Mouse (Mus musculus) adrenal gland, postnatal 25 days (tissue): Measurements from ENCODE around the gene Phactr2. TPM values are rescaled to one million over a fixed set of nuclear protein-coding genes. Genes with fewer than 3 reads are reported as not detected.

Experiments
- DNase-seq: peaks from one replicate; pipeline ENCODE4 v3.0.0; 2021; ENCODE audit warnings: mixed read lengths
- total RNA-seq: library from RNA; stranded (reverse); gene quantifications from 2 replicates; pipeline ENCODE4 v1.2.3, GENCODE M21; 2021

The Phactr2 gene
- total RNA-seq, 1 experiment from 2014 or later = 30.6 TPM

DNA sequence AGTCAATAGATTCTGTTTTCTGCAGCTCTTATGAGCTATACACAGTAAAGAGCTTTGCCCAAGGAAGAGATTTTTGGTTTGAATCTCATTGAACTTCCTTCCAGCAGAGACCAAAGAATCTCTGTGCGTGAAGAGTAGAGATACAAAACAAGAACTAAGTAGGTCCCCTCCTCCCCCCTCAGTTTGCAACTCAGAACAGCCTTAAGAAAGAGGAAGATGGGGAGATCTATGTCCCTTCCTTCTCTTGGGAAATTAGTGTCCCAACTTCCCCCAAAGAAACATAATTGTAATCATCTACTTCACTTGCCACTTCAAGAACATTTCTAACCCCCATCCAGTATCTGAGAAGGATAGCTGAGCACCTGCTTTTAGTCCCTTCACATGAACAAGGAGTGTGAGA is 200.5 kb downstream of the Phactr2 start:
- no peak for DNase-seq

GRCm38 (mm10) chr10:13271716-13272115 is 202.5 kb downstream of the Phactr2 start:
- DNase-seq = no peak

DNA sequence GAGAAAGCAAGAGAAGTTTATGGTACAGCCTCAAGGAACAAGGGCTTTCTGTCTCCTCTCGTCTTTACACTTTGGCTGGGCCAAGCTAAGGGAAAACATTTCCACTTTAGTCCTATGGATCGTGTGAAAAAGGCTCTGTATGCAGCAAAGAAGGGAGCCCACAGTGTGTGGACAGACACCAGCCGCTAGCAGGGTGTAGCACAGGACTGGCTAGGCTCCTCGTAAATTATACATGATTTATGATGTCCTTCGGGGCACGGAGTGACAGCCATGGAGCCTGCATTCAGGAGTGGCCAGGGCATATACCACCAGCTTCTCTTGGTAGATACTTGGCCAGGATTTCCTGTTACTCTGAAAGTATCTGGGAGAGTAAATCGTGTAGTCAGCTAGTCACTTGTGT is 203.1 kb downstream of the Phactr2 start:
- DNase-seq = no peak

GRCm38 (mm10) chr10:13270270-13270669 is 203.9 kb downstream of the Phactr2 start:
- no peak for DNase-seq

DNA sequence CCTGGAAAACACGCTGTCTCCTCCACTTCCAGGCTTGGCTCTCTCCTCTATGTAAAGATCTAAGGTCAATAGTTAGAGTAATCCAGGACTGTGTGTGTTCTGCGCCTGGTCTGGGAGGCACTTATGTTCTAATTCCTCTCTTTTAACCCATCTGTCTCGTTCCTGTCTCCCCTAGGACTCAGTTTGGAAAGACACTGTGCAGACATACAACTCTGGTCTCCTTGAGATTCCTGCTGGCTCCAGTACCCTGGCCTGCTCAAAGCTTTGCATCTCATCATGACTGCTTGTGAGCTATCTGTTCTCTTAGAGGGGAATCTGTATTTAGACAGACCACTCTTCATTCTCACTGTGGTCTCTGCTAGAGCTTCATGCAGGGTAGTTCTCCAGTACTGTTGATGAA is 215.0 kb downstream of the Phactr2 start:
- no peak for DNase-seq

DNA sequence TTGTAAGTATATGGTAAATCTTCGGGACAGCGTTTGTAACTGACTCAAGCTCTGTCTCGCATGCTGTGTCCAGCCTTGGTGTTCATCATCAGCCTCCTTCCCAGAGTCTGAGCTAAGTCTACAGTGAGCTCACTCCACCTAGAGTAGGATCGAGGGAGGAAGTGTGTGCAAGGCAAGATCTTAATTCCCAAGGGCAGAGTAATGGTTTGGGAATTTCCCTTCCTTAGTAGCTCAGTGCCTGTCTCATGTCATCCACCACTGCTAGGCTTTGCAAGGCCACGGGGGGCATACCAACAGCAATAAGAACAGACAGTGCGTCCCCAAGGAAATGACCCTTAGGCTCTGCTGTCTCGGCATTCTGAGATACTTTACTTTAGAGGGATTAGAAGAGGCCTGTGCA is 218.0 kb downstream of the Phactr2 start:
- DNase-seq = no peak

DNA sequence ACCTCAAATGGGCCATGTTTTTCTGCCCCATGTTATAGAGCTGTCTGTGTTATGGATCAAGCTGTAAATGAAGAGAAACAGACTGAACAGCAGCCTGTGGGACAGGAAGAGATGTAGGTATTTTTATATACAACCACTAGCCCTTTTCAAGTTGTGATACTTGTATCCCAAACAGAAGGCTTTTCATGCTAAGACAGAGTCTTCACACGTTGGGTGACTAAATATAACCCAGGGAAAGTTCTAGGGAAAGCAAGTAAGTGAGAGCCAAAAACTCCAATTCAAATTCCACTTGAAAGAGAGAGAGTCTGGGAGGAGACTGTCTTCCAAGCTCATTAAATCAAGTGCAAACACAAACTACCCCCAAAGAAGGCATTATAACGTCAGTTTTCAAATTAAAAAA is 223.9 kb downstream of the Phactr2 start:
- DNase-seq = no peak

GRCm38 (mm10) chr10:13249126-13249525 is 225.1 kb downstream of the Phactr2 start:
- DNase-seq = no peak

DNA sequence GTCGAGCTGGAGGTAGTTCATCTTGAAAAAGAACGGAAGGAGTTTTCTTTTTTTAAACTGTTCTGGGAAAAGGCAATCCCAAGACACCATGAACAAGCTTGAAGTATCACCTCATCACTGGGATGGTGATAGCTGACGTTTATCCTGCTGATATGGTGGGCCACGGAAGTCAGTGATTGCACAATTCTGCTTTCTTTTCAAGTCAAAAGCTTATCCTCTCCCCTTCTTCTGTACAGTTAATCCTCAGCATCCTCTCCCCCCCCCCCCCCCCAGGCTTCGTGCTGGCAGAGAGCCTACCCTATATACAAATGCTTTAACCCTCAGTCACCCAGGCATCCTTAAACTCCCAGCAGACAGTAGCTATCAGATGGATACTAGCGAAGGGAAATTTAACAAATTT is 228.5 kb downstream of the Phactr2 start:
- DNase-seq = no peak

GRCm38 (mm10) chr10:13244192-13244591 is 230.0 kb downstream of the Phactr2 start:
- DNase-seq = no peak

- no peak for DNase-seq
These were observed 233.8 kb downstream of the Phactr2 start for GRCm38 (mm10) chr10:13240431-13240830.

GRCm38 (mm10) chr10:13238188-13238587 is 236.0 kb downstream of the Phactr2 start:
- no peak for DNase-seq

GRCm38 (mm10) chr10:13236866-13237265 is 237.3 kb downstream of the Phactr2 start:
- no peak for DNase-seq

DNA sequence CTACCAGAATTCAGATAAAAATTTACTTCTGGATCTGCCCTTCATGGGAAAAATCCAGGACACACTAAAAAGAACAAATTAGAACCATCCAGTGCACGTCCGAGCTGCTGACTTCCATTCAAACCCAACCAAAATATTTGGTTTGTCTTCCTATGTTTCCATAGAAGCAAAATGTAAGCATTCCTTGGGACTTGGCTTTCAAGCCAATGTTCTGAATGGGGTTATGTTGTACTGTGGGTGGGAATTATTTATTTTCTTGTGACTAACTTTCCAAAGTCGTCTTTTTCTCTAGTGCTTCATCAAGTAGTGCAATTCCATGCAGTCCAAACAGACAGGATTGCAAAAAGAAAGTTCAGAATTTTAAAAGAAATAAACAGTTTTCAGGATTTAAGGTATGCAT is 239.7 kb downstream of the Phactr2 start:
- no peak for DNase-seq

- no peak for DNase-seq
These were observed 240.3 kb downstream of the Phactr2 start for GRCm38 (mm10) chr10:13233941-13234340.

GRCm38 (mm10) chr10:13233143-13233622 is 241.0 kb downstream of the Phactr2 start:
- DNase-seq = no peak

DNA sequence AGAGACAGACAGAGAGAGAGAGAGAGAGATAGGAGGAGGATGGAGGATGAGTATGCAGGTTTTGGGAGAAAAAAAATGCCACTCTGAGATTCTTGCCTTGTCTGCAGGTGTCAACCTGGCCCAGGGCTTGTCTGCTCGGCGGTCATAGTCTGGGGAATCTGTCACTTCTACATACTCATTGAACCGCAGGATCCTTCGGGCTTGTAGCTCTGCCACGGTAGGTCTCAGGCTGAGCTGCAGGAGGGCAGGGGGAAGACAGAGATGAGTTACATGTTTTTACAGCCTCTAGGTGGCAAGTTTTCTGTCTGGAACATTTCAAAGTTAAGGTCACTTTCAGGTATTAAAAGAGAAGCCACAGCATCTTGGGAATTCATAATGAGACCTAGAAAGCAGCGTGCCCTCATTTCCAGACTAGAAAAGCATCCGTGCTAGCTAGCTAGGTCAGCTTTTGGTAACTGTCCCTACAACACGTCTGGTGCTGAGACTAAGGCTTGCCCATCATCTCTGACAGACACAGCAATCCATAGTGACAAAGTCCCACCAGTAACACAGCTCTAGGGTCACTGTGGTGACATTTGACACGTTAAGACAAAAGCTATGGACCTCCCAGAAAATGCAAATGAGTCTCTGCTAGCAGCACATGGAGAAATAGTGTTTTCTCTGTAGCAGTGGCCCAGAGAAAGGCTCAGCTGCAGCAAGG is 241.6 kb downstream of the Phactr2 start:
- DNase-seq = no peak

DNA sequence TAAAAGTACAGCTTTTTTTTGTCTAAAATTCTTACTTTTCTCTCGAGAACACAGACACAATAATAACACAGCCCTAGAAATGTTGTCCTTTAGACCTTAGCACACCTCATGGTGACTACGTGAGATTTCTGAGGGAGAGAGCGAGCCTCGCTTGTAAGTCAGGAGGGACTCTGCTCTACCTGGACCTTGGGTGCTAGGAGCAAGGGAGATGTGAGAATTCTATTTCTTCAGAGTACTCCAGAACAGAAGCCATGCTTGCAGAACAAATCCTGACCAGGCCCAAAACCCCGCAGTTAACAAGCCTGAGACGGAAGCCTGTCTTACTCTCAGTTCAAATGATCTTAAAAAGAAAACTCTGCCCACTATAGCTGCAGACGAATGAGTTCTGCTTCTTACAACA is 243.5 kb downstream of the Phactr2 start:
- no peak for DNase-seq

DNA sequence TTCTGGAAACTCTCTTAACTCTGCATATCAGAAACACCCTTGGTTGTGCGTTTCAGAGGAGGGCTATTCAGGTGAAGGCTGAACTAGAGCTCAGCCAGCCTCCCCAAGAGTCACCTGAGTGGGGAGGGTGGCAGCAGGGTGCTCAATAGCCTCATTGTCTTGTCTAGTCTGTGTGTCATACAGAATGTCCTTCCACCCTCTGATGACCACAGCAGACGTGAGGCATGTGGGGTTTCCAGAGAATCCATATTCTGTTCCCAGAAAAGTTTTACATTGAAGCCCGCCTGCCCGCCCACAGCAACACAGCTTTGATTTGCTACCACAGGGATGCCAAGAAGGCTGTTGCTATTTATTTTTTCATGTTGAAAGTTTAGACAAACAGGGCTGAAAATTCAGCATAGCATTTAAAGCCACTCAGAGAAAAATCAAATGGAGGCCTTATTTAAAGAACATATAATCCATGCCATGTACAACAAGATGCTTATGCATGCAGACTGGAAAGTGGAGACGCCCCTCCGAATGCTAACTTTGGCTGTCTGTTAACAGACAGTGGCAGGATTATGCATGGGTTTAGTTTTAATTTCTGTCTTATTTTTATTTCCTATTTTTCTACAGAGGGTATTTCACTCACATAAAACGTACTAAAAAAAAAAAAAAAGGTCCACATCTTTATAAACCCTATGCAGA is 248.7 kb downstream of the Phactr2 start:
- DNase-seq = no peak

GRCm38 (mm10) chr10:13222135-13222534 is 252.1 kb downstream of the Phactr2 start:
- DNase-seq = no peak

- DNase-seq = no peak
These were observed 254.2 kb downstream of the Phactr2 start for GRCm38 (mm10) chr10:13220061-13220460.

DNA sequence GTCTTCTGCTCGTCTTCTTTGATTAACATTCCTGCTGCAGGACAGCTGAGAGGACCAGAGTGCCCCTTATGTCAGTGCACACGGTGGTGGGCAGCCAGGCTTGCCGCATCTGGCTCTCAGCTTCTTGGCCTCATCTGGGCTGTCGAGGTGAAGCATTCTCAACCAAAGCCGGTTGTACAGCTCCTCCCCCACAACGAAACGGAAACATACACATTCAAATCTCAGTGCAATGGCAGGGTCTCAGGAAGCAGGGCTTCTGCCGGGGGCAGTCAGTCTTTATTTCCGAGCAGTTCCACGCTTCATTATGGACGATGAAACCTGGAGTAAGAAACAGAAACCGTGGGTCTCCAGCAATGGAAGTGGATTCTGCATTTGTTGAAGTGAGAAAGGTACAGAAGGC is 260.3 kb downstream of the Phactr2 start:
- DNase-seq = no peak

- no peak for DNase-seq
These were observed 261.4 kb downstream of the Phactr2 start for GRCm38 (mm10) chr10:13212829-13213228.

DNA sequence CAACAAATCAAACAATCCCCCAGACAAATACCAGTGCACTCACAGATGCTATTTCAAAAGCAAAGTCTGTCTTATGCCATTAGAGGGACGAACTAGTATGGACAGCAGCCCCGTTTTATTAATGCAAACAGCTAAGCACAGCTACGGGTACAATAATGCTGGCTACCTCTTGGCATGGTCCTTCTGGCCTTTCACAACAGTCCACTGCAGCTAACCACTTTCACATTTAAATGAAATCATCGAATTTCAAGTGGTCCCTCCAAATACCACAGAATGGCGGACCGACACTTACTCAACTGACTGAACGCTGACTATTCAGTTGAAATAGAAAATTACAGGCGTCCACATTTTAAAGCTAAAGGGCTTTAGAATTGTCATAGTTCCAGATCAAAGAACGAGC is 261.9 kb downstream of the Phactr2 start:
- DNase-seq = no peak
